Mouse (Mus musculus) limb, embryonic 15.5 days (tissue): ENCODE results near the gene Snx32. TPM values are rescaled to one million over a fixed set of nuclear protein-coding genes. Genes with fewer than 3 reads are reported as not detected.

Experiments used
- ATAC-seq: fragments of 200-750 bp; cut with Nextera tagmentation; 2 replicates; pipeline ENCODE4 v1.8.0; 2017; ENCODE audit warnings: low read depth, moderate TSS enrichment; ENCODE audit not compliant: insufficient number of reproducible peaks, low FRiP score, low TSS enrichment
- H3K27ac ChIP-seq: fragments of 300-500 bp; sonication (generic); 2 replicates; pipeline ENCODE4 v1.5.1; 2015; ENCODE audit warnings: moderate library complexity, mild to moderate bottlenecking, inconsistent platforms
- H3K27me3 ChIP-seq: fragments of 300-500 bp; sonication (generic); 2 replicates; pipeline ENCODE4 v1.6.1; 2015; ENCODE audit warnings: inconsistent platforms
- H3K36me3 ChIP-seq: fragments of 300-500 bp; sonication (generic); 2 replicates; pipeline ENCODE4 v1.6.1; 2015; ENCODE audit warnings: inconsistent platforms
- H3K4me1 ChIP-seq: fragments of 300-500 bp; sonication (generic); 2 replicates; pipeline ENCODE4 v1.6.1; 2015; ENCODE audit warnings: inconsistent platforms
- H3K4me2 ChIP-seq: fragments of 300-500 bp; sonication (generic); 2 replicates; pipeline ENCODE4 v1.6.1; 2015; ENCODE audit warnings: mild to moderate bottlenecking, inconsistent platforms
- H3K4me3 ChIP-seq: fragments of 300-500 bp; sonication (generic); 2 replicates; pipeline ENCODE4 v1.5.1; 2015; ENCODE audit warnings: mild to moderate bottlenecking, inconsistent platforms
- H3K9ac ChIP-seq: fragments of 300-500 bp; sonication (generic); 2 replicates; pipeline ENCODE4 v1.6.1; 2015; ENCODE audit warnings: inconsistent platforms
- H3K9me3 ChIP-seq: fragments of 300-500 bp; sonication (generic); 2 replicates; pipeline ENCODE4 v1.6.1; 2016; ENCODE audit warnings: inconsistent platforms
- WGBS: fragments of 180-500 bp; shearing (Covaris S2); methylation state at CpG from one replicate; pipeline ENCODE4 v1.1.7; 2015; 5-methylcytosine and 5-hydroxymethylcytosine counted together
- polyA plus RNA-seq: library from polyadenylated mRNA; unstranded; fragments of >200 nt; fragmentation: Nextera tagmentation; extraction: Ambion mirVana; gene quantifications from 2 replicates; pipeline ENCODE4 v1.2.1, GENCODE M21; 2015

Gene Snx32
- polyA plus RNA-seq, 1 experiment from 2014 or later: 9.4 TPM

- Histone ChIP-seq H3K9ac (peak overlapping the region; percentile 68), H3K4me3 (peak overlapping the region; percentile 61), H3K9me3 (no peaks in the 10 kb centered on the region), H3K4me1 (peaks cover 18% of the 10 kb centered on the region), H3K27me3 (no peaks in the 10 kb centered on the region), H3K4me2 (peak overlapping the region; percentile 83), H3K27ac (peak overlapping the region; percentile 90), H3K36me3 (peaks cover 22% of the 10 kb centered on the region)
- WGBS: under 1% methylated on average over 61 of the region's 68 CpGs
- ATAC-seq: peak; percentile 60
Measured at GRCm38 (mm10) chr19:5474281-5475068, 35.9 kb downstream of the Snx32 start.

- peaks cover 18% of the 10 kb centered on the region for H3K4me1 ChIP-seq
- WGBS: under 1% methylated on average over 22 of the region's 22 CpGs
- peaks cover 14% of the 10 kb centered on the region for H3K36me3 ChIP-seq
- no peaks in the 10 kb centered on the region for H3K9me3 ChIP-seq
- H3K27me3 ChIP-seq: no peaks in the 10 kb centered on the region
- peak within 1 kb of the TSS; percentile 83 for H3K4me2 ChIP-seq
- H3K4me3 ChIP-seq: peak within 1 kb of the TSS; percentile 61
- peak; percentile 67 for ATAC-seq
- peak within 1 kb of the TSS; percentile 68 for H3K9ac ChIP-seq
- peak within 1 kb of the TSS; percentile 90 for H3K27ac ChIP-seq
Measured at GRCm38 (mm10) chr19:5473720-5474119, 36.6 kb downstream of the Snx32 start, which contains the start of gene Efemp2. Efemp2 (plus strand) TSS chr19:5473954.

- Histone ChIP-seq H3K27me3 (no peaks in the 10 kb centered on the region), H3K4me3 (no peak overlapping the region), H3K9ac (no peak overlapping the region), H3K36me3 (peaks cover 6% of the 10 kb centered on the region; the same call in 1 of the 2 replicates), H3K4me1 (peaks cover 23% of the 10 kb centered on the region), H3K9me3 (no peaks in the 10 kb centered on the region), H3K4me2 (no peak overlapping the region), H3K27ac (peak overlapping the region; percentile 90; the same call in 1 of the 2 replicates)
- ATAC-seq: no peak
- 74% methylated on average over 3 of the region's 3 CpGs for WGBS
Measured at GRCm38 (mm10) chr19:5472857-5473256, 37.5 kb downstream of the Snx32 start.

- ATAC-seq: no peak
- Histone ChIP-seq H3K36me3 (peaks cover 9% of the 10 kb centered on the region), H3K27me3 (no peaks in the 10 kb centered on the region), H3K4me1 (peaks cover 23% of the 10 kb centered on the region), H3K9ac (no peak overlapping the region), H3K4me2 (no peak overlapping the region), H3K27ac (no peak overlapping the region), H3K4me3 (no peak overlapping the region), H3K9me3 (no peaks in the 10 kb centered on the region)
- 46% methylated on average over 5 of the region's 5 CpGs for WGBS
Measured at GRCm38 (mm10) chr19:5471846-5472245, 38.5 kb downstream of the Snx32 start.

GRCm38 (mm10) chr19:5468374-5468773, 42.0 kb downstream of the Snx32 start, which contains the start of gene Ctsw:
Ctsw (minus strand) TSS chr19:5468507.
- ATAC-seq: no peak
- Histone ChIP-seq H3K4me3 (no peak within 1 kb of the TSS), H3K36me3 (peaks cover 42% of the 10 kb centered on the region), H3K4me2 (no peak within 1 kb of the TSS), H3K27me3 (no peaks in the 10 kb centered on the region), H3K9ac (no peak within 1 kb of the TSS), H3K27ac (0 out of 2 replicates have a peak within 1 kb of the TSS, but pooled peaks have one; percentile 18), H3K4me1 (peaks cover 15% of the 10 kb centered on the region), H3K9me3 (no peaks in the 10 kb centered on the region)
- WGBS: 53% methylated on average over 5 of the region's 5 CpGs

GRCm38 (mm10) chr19:5466916-5467500, 43.3 kb downstream of the Snx32 start:
- H3K9ac ChIP-seq: no peak overlapping the region
- H3K36me3 ChIP-seq: peaks cover 54% of the 10 kb centered on the region
- H3K4me3 ChIP-seq: no peak overlapping the region
- H3K27me3 ChIP-seq: no peaks in the 10 kb centered on the region
- no peak overlapping the region for H3K4me2 ChIP-seq
- H3K4me1 ChIP-seq: peaks cover 15% of the 10 kb centered on the region
- WGBS: 86% methylated on average over 6 of the region's 6 CpGs
- no peak for ATAC-seq
- H3K27ac ChIP-seq: no peak overlapping the region
- no peaks in the 10 kb centered on the region for H3K9me3 ChIP-seq

GRCm38 (mm10) chr19:5465037-5465436, 45.3 kb downstream of the Snx32 start:
- no peak for ATAC-seq
- H3K27me3 ChIP-seq: no peaks in the 10 kb centered on the region
- no peak overlapping the region for H3K27ac ChIP-seq
- H3K4me1 ChIP-seq: peaks cover 25% of the 10 kb centered on the region
- no peak overlapping the region for H3K9ac ChIP-seq
- WGBS: 95% methylated on average over 8 of the region's 8 CpGs
- H3K4me3 ChIP-seq: no peak overlapping the region
- H3K9me3 ChIP-seq: no peaks in the 10 kb centered on the region
- H3K4me2 ChIP-seq: no peak overlapping the region
- H3K36me3 ChIP-seq: peaks cover 60% of the 10 kb centered on the region

GRCm38 (mm10) chr19:5463791-5464562, 46.4 kb downstream of the Snx32 start:
- H3K9ac ChIP-seq: no peak overlapping the region
- H3K4me1 ChIP-seq: peaks cover 27% of the 10 kb centered on the region
- peaks cover 60% of the 10 kb centered on the region for H3K36me3 ChIP-seq
- H3K27me3 ChIP-seq: no peaks in the 10 kb centered on the region
- 0 out of 2 replicates have a peak overlapping the region, but pooled peaks have one; percentile 47 for H3K27ac ChIP-seq
- ATAC-seq: no peak; the same call in 1 of the 2 replicates
- peak overlapping the region; percentile 19 for H3K4me3 ChIP-seq
- 41% methylated on average over 15 of the region's 15 CpGs for WGBS
- no peaks in the 10 kb centered on the region for H3K9me3 ChIP-seq
- peak overlapping the region; percentile 28 for H3K4me2 ChIP-seq

- no peak for ATAC-seq
- no peak overlapping the region for H3K9ac ChIP-seq
- no peak overlapping the region for H3K27ac ChIP-seq
- WGBS: 92% methylated on average over 9 of the region's 9 CpGs
- no peaks in the 10 kb centered on the region for H3K27me3 ChIP-seq
- peaks cover 24% of the 10 kb centered on the region for H3K4me1 ChIP-seq
- H3K36me3 ChIP-seq: peaks cover 60% of the 10 kb centered on the region
- H3K4me2 ChIP-seq: no peak overlapping the region
- H3K9me3 ChIP-seq: no peaks in the 10 kb centered on the region
- no peak overlapping the region for H3K4me3 ChIP-seq
Measured at GRCm38 (mm10) chr19:5463212-5463611, 47.1 kb downstream of the Snx32 start.

- H3K9me3 ChIP-seq: no peaks in the 10 kb centered on the region
- H3K27me3 ChIP-seq: no peaks in the 10 kb centered on the region
- no peak for ATAC-seq
- WGBS: 84% methylated on average over 6 of the region's 6 CpGs
- peak overlapping the region; percentile 91 for H3K4me2 ChIP-seq
- H3K36me3 ChIP-seq: peaks cover 47% of the 10 kb centered on the region
- H3K27ac ChIP-seq: no peak overlapping the region
- H3K9ac ChIP-seq: peak overlapping the region; percentile 72
- peaks cover 31% of the 10 kb centered on the region for H3K4me1 ChIP-seq
- peak overlapping the region; percentile 79 for H3K4me3 ChIP-seq
Measured at GRCm38 (mm10) chr19:5461411-5461810, 48.9 kb downstream of the Snx32 start.

- WGBS: under 1% methylated on average over 32 of the region's 32 CpGs
- 0 out of 2 replicates have a peak, but pooled peaks have one; percentile 13 for ATAC-seq
- H3K9ac ChIP-seq: peak within 1 kb of the TSS; percentile 72
Measured at GRCm38 (mm10) chr19:5460465-5460911, 49.9 kb downstream of the Snx32 start, which contains the start of gene Fibp. Fibp (plus strand) TSS chr19:5460615.

More at GRCm38 (mm10) chr19:5460465-5460911, 49.9 kb downstream of the Snx32 start, which contains the start of gene Fibp:
- peaks cover 37% of the 10 kb centered on the region for H3K36me3 ChIP-seq
- H3K4me2 ChIP-seq: peak within 1 kb of the TSS; percentile 91
- no peaks in the 10 kb centered on the region for H3K9me3 ChIP-seq
- peak within 1 kb of the TSS; percentile 78 for H3K27ac ChIP-seq
- H3K27me3 ChIP-seq: no peaks in the 10 kb centered on the region
- H3K4me3 ChIP-seq: peak within 1 kb of the TSS; percentile 79
- peaks cover 40% of the 10 kb centered on the region for H3K4me1 ChIP-seq
